Mouse (Mus musculus): ENCODE results near the gene Tbrg1. TPM values are rescaled to one million over a fixed set of nuclear protein-coding genes. Genes with fewer than 3 reads are reported as not detected.

The Tbrg1 gene
- total RNA-seq, 2 experiments from 2014 or later, result 62.7 to 80.1 TPM

DNA sequence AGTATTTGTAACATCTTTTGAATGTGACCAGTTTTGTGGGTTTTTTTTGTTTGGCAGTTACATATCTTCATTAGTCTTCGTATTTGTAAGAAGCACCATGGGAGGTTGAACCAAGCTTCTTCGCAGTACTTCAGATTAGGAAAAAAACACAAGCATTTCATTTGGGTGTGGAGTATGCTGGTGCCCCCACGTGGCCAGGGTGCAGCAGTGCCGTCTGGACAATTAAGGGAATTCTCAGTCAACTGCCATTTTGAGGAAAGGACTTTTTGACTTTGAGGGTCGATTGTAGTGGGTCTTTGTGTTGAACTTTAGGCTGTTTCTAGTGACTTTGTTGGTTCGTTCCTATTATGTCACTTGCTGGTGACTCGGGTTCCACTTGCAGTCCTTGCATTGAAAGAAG lies 20.8 kb downstream of the Tbrg1 start:
- peak; percentile 91 for ATAC-seq (replicated peaks; ENCODE audit: low FRiP score, low TSS enrichment, poor library complexity, severe bottlenecking)

DNA sequence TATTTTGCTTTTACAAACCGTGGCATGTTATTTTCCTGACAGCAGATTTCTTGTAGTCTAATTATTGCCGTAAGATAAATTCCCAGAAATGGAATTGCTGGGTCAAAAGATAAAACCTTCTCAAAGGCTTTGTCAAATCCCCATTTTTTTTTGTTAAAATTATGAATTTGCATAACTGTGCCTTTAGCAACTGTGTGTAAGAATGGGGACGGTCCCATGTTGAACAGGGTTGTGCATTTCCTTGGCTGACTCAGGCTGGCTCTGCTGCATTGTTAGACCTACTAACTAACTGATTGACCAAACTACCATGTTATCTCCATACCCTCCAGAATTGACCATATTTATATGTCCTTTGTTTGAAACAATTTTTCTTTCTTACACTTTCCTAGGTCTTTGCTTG lies 22.8 kb downstream of the Tbrg1 start:
- ATAC-seq (replicated peaks; ENCODE audit: low FRiP score, low TSS enrichment, poor library complexity, severe bottlenecking), result no peak

DNA sequence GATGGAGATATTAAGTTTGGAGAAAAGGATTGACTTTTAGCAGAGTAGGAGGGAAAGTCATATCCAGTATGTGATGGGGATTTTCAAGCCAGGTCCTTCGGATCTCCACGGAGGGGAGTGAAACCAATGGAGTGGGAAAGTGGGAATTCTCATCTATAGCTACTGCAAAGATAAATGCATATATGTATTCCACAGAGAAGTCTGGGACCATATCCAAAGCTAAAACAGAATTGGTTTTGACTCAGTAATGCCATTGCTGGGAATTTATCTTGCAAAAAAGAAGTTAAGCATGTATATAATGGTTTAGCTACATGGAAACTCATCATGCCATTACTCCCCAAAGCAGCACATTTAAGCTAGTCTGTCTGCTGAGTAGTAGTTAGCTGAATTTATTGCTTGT lies 24.8 kb downstream of the Tbrg1 start:
- no peak for ATAC-seq (replicated peaks; ENCODE audit: low FRiP score, low TSS enrichment, poor library complexity, severe bottlenecking)

DNA sequence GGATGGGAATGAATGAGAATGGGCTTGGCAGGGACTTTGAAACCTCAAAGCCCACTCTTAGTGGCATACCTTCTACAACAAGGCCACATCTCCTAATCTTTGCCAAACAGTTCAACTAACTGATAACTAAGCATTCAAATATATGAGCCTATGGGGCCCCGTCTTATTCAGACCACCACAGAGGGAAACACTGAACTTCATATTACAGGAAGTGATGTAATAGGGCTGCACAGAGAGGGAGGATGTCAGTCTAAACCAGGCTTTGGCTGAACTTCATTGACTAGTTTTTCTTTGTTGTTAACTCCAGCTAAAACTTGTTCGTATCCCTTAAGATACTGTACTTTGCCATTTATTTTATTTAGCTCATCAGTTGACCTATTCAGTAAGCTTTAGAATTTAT lies 27.2 kb downstream of the Tbrg1 start:
- no peak for ATAC-seq (replicated peaks; ENCODE audit: low FRiP score, low TSS enrichment, poor library complexity, severe bottlenecking)

DNA sequence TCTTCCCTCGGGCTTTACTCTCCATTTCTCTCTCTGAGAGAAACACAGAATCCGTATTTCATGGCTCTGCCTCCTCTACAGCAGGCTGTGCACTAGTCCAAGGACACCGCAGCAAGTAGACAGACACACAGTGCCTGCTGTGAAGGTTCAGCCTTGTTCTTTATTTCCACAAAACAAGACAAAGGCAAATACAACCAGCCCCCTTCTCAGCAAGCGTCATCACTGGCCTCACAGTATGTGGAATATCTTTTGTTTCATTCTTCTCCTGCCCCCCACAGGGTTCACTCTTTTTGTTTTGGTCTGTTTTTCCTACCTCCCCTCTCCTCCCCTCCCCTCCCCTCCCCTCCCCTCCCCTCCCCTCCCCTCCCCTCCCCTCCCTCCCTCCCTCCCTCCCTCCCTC lies 28.5 kb downstream of the Tbrg1 start:
- ATAC-seq (replicated peaks; ENCODE audit: low FRiP score, low TSS enrichment, poor library complexity, severe bottlenecking), result no peak

DNA sequence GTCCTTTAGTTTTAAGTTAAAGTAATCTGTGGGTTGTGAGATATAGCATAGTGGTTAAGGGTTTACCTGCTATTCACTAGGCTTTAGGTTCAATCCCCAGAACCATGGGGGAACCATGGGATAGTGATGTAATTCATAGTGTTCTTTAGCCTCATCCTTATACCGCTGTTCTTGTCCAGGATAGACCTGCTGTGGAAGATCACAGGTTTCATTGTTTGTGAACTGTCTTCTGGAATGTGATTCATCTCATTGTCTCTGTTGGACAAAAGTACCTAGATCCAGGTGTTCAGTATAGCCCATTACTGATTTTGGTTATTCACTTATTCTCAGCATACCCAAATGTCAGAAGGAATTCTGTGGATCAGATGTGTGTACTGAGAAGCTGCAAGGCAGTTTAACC lies 29.8 kb downstream of the Tbrg1 start:
- ATAC-seq (replicated peaks; ENCODE audit: low FRiP score, low TSS enrichment, poor library complexity, severe bottlenecking), result no peak

DNA sequence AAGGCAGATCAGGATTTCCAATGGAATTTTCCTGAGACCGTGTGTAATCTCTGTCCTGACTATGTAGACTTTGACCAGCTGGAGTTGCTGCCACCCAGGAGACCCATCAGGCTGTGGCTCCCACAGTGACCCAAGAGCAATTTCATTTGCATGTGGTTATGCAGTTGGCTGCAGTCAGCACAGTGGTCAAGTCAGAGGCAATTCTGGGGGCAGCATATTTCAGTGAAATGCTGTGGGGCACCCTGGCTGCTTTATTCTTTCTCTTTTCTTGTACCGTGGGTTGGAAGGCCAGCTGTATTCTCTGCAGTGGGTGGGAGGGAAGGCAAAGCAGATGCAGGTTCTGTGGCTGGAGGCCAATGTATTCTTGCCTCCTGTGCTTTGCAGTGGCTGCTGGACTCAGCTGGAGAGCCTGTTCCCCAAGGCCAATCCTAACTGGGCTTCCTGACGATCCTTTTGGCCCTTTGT lies 31.0 kb downstream of the Tbrg1 start:
- ATAC-seq (replicated peaks; ENCODE audit: low FRiP score, low TSS enrichment, poor library complexity, severe bottlenecking), result no peak

DNA sequence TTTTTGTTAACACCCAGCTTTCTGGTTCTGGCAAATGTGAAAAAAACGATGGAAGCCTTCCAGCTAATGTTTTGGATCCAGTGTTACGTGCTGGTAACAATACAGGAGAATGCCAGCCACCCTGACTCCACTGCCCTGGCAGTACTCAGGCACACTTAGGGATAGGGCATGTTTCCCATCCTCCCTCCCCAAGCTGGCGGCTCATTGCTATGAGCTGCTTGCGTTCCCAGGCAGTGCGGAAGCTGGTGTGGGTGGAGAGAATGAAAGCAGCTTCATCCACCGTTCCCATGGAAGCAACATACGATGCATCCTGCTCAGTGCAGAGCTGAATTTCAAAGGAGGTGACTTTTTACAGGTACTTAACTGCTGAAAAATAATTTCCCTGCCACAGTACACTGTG lies 31.5 kb downstream of the Tbrg1 start:
- ATAC-seq (replicated peaks; ENCODE audit: low FRiP score, low TSS enrichment, poor library complexity, severe bottlenecking), result no peak

DNA sequence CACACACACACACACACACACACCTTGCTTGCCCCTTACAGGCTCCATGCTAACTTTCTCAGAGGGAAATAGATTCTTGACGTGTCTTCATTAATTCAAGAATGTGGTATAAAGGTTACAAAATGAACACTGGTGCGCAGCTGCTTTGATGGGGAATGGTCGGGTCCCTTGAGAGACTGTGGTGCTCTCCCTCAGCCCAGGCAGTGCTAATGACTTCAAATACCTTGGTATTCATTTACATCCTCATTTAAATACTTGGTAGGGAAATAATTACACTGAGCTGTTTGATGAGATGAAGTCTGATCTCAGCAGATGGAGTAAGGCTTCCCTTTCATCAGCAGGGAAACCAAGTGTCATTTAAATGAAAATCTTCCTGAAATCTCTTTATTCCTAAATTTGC lies 32.0 kb downstream of the Tbrg1 start:
- no peak for ATAC-seq (replicated peaks; ENCODE audit: low FRiP score, low TSS enrichment, poor library complexity, severe bottlenecking)

DNA sequence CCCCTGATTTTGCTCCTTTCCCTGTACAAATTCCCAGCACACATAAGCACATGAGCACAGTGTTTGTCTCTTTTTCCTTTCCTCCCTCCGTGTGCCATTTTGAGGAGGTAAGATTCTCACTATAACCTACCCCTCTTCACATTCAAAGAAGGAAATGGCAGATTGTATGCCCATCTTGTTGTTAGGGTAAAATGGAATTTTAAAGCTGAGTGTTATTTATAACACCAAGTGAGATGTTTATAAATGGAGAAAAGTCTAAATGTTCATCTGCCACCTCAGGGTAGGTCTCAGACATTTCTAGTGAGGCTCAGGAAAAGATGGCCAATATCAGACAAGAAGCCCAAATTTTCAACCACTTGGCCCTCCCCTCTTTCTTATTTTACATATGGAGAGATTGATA lies 32.6 kb downstream of the Tbrg1 start:
- ATAC-seq (replicated peaks; ENCODE audit: low FRiP score, low TSS enrichment, poor library complexity, severe bottlenecking), result no peak

DNA sequence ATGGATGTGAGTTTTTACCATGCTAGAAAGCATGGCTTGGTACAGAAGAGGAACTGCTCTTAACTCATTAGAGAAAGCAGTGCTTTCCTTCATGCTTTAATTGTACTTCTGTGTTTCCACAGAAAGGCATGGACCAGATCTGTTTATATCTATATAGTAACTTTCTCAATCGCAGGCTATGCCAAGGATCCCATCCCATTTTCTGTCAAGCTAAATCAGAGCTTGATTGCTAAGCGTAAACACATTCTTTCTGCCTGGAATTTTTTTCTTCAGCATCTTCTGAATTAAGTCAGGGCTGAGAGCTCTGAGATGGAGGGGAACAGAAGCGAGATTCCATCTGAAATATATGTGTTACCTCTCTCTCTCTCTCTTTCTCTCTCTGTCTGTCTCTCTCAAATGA lies 33.1 kb downstream of the Tbrg1 start:
- ATAC-seq (replicated peaks; ENCODE audit: low FRiP score, low TSS enrichment, poor library complexity, severe bottlenecking), result no peak

DNA sequence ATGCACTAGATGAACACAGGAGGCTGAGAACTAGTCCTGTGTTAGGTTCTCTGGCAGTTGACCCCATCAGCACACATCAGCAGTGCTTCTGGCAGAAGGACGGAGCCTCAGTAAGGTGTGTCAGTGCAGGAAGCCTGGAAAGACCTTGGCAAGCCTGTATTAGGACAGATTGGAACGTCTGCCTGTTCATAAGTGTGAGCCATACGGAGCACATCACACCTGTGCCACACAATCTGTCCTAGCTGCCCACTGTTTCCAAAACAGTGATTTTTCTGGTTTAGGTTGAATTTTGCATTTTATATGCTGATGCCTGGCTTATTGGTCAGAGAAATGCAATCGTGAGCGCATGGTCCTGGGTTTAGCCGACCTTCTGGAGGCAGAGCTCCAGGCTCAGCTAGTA lies 35.8 kb downstream of the Tbrg1 start:
- ATAC-seq (replicated peaks; ENCODE audit: low FRiP score, low TSS enrichment, poor library complexity, severe bottlenecking), result no peak

DNA sequence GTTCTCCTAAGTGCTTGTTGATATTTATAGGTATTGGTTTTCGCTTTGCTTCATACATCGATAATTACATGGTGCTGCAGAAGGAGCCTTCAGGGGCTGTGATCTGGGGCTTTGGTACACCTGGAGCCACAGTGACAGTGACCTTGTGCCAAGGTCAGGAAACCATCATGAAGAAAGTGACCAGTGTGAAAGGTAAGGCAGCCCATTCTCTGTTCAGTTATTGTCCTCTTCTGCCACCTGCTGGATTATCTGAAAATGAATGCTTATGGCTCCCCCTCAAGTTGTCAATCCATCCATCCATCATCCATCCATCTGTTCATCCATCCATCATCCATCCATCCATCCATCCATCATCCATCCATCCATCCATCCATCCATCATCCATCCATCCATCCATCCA lies 40.3 kb downstream of the Tbrg1 start:
- 0 out of 2 replicates have a peak, but pooled peaks have one; percentile 27 for ATAC-seq (replicated peaks; ENCODE audit: low FRiP score, low TSS enrichment, poor library complexity, severe bottlenecking)

DNA sequence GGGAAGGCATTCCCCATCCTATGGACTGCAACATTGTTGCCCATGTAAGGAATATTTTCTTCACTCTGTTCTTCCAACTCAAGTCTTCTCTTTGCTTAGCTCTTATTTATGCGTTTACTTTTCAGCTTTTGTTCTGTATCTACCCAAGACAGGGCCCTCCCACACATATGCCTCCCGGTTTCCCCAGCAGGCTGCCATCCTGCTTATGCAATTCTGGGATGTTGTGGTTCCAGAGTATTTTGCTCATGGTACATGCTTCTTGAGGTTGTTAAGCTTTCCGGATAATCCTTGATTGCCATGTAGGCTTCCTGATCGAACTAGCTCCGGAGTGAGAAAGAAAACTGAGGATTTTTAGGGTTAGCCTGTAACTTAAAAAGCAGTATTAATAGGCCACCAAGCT lies 41.9 kb downstream of the Tbrg1 start:
- no peak for ATAC-seq (replicated peaks; ENCODE audit: low FRiP score, low TSS enrichment, poor library complexity, severe bottlenecking)

DNA sequence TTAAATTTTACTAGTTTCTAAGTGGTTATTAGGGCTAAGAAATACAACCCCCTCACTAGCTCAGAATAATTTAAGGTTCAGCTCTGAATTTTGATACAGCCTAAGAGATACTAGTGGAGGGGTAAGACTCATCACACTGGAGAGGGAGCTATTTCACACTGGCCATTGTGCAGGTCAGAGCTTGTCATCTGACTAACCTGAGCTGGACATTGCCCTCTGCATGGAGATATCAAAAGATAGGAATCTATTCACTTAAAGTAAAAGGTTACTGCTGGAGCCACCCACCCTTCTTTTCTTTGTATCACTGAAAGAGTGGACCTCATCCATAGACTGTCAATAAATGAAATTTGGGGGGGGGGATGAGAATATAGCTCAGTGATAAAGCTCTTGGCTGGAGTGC lies 42.8 kb downstream of the Tbrg1 start:
- no peak for ATAC-seq (replicated peaks; ENCODE audit: low FRiP score, low TSS enrichment, poor library complexity, severe bottlenecking)

DNA sequence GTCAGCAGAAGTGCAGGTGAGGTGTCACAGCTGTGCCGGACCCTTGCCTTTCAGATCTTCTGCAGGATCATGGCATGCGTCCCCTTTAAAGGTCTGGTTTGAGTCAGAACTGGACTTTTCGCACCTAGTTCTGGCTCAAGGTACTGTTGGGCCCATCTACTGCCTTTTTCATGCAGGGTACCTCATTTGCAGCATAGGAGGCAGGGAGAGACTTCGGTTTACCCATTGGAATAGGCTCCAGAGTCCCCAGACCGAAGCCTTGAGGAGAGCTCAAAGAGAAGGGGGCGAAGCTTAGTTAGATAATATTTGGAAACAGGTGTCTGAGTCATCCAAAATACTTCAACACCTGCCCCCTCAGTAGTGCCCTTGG lies 43.2 kb downstream of the Tbrg1 start:
- ATAC-seq (replicated peaks; ENCODE audit: low FRiP score, low TSS enrichment, poor library complexity, severe bottlenecking), result peak; percentile 24

DNA sequence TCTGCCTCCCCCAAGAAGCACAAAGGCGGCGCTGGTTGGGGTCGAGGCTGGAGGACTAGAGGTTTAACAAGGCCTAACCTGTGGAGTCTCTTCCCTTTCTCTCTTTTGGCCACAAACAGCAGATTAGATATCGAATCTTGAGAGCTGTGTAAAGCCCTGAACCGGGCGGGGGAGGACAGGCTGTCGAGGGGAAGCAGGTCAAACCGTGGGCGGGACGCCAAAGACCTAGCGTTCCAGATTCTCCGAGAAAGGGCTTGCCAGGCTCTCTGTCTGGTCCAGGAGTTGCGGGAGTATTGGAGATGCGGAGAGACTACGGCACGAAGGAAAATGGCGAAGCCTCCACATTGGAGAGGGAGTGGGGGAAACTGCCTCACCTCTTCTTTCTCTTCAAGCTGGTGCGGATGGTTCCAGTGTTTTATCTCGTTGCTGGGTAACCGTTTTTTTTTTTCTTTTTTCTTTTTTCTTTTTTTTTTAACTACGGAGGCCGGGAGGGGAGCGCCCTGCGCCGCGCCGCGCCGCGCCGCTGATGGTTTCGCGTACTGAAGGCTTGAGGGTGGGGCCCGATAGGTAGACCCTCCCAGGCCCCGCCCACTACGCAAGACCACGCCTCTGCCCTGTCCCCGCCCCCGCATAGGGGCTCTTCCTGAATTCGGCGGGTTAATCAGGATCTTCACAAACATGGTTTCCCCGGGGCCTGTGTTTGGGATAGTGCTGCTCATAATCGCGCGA lies 43.8 kb downstream of the Tbrg1 start, which contains the start of gene Spa17:
Spa17 (minus strand) TSS at position 541 of the 729 bp plus-strand sequence.
- ATAC-seq (replicated peaks; ENCODE audit: low FRiP score, low TSS enrichment, poor library complexity, severe bottlenecking), result peak; percentile 91

DNA sequence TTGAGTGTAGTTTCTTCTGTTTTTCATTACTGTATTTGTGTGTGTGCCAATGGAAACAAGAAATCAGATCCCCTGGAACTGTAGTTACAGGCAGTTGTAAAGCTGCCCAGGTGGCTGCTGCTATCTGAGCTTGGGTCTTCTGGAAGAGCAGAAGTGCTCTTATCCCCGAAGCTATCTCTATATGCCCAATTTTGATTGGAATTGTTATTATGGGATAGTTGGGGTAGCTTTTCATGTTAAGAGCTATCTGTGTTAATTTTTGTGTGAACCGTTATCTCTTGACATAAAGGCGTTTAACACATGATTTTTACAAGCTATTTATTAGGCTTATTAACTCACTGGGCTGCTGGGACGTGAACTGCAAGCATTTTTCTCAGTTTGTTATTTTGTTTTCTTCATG lies 47.6 kb downstream of the Tbrg1 start:
- no peak for ATAC-seq (replicated peaks; ENCODE audit: low FRiP score, low TSS enrichment, poor library complexity, severe bottlenecking)

DNA sequence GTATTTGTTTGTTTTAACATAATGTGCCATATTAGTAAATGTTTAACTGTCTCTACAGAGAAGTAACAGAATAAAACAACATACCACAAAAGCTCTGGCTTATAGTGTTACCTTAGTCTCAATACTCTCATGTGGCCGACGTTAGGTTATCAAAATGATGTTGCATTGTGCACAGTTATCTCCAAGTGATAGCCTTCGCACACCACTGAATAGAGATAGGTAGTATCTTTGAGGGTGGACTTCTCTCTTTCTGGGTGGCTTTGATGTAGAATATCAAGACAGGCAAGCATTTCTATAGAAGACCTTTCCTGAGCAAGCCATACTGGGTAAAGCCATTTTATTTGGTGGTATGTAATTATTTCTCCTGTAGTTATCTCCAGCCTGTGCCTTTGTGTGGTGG lies 52.0 kb downstream of the Tbrg1 start:
- no peak for ATAC-seq (replicated peaks; ENCODE audit: low FRiP score, low TSS enrichment, poor library complexity, severe bottlenecking)

DNA sequence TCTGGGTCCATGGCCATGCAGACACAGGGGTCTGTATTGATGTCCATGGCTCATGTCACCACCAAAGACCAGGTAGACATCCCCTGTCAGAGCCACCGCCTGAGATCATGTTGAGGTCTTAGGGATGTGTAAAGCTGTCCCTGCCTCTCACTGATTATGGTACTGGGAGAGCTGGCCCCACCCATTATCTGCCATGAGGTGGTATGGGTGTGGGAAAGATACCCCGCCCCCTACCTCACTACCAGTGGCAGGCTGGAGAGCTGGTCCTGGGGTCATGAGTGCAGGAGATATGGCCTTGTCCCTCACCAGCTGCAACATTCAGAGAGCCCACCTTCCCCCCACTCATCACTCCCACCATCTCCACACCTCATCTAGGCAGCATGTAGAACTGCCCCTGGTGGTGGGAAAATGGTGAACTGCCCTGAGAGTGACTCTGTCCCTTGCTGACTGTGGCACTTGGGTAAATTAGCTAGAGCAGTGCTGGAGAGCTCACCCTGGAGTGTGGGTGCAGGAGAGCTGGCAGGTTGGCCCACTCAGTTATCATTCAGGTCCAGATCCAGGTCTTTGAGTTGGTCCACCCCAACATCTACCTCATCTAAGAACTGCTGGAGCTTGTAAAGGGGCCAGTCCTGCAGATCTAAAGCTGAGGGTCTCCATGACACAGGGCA lies 56.4 kb downstream of the Tbrg1 start:
- peak; percentile 95 for ATAC-seq (replicated peaks; ENCODE audit: low FRiP score, low TSS enrichment, poor library complexity, severe bottlenecking)

Measured in megakaryocyte-erythroid progenitor cell, adult 5-6 weeks (primary cell).